In genomic region chr16:34400102-34400728, GRCm38 (mm10) we compare ENCODE assay signal across 8 mouse cellular contexts.
DNase-seq lines count a peak whose midpoint lies in the region.

No protein-coding gene starts in this region.

- DNase-seq in heart, adult 18-20 months, result peak; percentile 9 to 68
- no peak for DNase-seq in heart, adult 11 months
- DNase-seq in 3T3-L1 (ENCODE audit: low read depth, low spot score), result peak; percentile 77
- DNase-seq in adrenal gland, postnatal 36 days, result peak; percentile 67 to 76
- peak; percentile 57 to 65 for DNase-seq in kidney, postnatal 25 days
- peak; percentile 53 for DNase-seq in retina, postnatal 1 day
- DNase-seq in right cerebral cortex, adult 2 months (ENCODE audit: low spot score in 2 of 2), result no peak
- no peak for DNase-seq in layer of hippocampus, adult 9-10 months (ENCODE audit: low spot score)

Comparison
In these comparisons a context has a peak if more than half of its experiments do, and no peak if none do; other contexts are left out.
1. DNase-seq: peak in heart, adult 18-20 months (2 of 2), 3T3-L1 (single experiment), adrenal gland, postnatal 36 days (2 of 2), kidney, postnatal 25 days (2 of 2) and retina, postnatal 1 day (single experiment); none in heart, adult 11 months (single experiment), right cerebral cortex, adult 2 months (0 of 2) and layer of hippocampus, adult 9-10 months (single experiment).